Mouse (Mus musculus): Measurements from ENCODE around the gene Gtf2e1.

Gtf2e1 gene

DNA sequence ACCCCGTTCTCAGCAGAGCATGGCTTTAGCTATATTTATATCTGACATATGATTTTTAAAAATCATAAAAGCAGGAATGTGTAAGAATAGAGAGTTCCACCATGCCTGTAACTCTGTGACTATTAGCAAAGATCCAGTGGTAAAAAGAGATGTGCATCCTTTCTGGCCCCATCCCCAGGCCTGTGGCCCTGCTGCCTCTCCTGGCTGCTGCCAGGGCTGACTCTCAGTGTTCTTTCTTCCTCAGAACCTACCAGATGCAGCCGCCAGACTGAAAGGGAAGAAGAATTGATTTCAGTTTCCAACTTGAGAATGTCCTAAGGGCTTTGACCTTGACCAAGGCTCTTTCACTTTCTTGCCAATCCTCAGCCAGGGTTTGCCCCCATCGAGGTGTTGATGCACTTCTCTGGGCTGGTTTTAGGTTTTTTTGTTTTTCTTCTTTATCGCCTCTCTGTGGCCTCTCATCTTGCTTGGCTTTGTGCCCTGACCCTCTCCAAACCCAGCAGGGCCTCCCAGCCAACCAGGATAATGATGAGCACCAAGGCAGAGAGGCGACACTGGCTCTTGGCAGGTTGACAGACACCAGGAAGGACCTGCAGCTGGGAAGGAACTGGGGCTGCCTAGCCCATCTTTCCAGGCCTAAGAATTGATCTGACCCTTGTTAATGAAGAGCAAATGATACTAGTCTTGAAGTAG is 66.8 kb downstream of the Gtf2e1 start:
- no peak for DNase-seq

- no peak for DNase-seq
These were observed 70.0 kb downstream of the Gtf2e1 start for GRCm38 (mm10) chr16:37469595-37469994.

GRCm38 (mm10) chr16:37463981-37464380 is 75.6 kb downstream of the Gtf2e1 start:
- DNase-seq, result no peak

DNA sequence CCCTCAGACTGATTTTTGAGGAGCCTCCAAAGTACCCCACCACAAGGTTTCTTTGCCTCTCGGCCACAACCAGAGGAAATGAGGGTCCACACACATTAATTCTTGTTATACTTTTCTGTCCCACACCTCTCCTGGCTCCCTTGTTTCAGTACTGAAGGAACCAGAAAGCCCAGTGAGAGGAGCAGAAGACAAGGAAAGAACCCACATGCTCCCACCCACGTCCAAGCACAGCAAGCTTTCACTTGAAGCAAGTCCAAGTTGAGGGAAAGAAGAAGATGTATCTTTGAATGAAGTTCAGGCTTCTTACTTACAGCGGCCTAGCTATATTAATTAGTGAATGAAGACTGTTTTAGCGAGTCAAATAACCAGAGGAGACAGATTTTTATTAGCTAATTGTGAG is 76.7 kb downstream of the Gtf2e1 start:
- no peak for DNase-seq

DNA sequence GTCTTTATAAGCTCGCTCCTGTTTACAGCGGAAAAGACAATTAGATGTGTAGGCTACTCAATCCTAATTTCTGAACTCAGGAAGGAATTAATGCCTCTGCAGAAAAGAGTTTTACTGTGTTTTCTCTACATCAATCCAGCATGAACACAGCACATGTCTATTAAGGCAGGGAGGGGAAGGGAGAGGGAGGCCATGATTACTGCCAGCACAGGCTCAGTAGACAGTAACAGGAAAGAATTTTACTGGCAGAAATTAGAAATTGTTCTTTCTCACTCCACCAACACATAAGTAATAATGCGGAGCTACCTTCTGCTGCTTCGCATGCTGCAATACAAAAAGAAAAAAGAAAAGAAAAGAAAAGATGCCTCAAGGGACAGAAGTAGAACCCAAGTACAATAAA is 78.0 kb downstream of the Gtf2e1 start:
- DNase-seq, result no peak

All from right cerebral cortex, postnatal 14 days (tissue).